Mouse (Mus musculus) brain, embryonic 18.5 days (tissue): ENCODE measurements around the gene Tma7.
A peak's percentile ranks its signal among the peaks of the same experiment; 100 is the strongest.

Source experiments
- DNase-seq: peaks from one replicate; pipeline ENCODE4 v3.0.0-alpha.2; 2012; ENCODE audit warnings: low read depth, low spot score

Gene Tma7

DNA sequence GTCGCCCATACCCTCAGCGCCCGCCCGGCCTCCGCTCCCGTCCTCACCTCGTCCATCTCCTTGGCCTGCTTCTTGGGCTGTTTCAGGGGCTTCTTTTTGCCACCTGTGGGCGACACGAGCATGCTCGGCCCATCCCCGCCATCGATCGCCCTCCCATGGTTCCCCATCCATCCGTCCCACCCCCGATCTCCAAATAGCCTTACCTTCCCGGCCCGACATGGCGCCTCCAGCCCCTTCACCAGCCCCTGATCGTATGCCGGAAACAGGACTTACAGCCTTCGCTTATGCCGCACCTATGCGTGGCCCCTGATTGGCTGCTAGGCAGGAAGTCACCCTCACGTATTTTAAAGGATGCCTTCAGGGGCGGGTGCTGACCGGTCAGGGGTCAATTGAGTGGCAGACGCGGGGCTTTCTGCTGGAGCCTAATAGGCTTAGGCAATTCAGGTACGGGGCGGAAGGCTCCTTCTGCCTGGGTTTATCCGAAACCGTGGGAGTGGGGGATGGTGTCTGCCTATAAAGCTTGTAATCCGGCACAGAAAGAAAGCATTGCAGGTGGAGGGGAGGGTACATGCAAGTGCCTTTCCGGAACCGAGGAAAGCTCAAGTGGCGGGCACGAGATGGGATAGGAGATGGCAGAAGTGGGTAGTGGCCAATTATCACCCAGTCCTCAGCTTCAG, at the start of gene Tma7, which contains the start of gene Ccdc51:
Tma7 (minus strand) TSS at position 464 of the 677 bp plus-strand sequence.
Ccdc51 (plus strand) TSS at position 370 of the 677 bp plus-strand sequence.
- DNase-seq, result peak; percentile 78

DNA sequence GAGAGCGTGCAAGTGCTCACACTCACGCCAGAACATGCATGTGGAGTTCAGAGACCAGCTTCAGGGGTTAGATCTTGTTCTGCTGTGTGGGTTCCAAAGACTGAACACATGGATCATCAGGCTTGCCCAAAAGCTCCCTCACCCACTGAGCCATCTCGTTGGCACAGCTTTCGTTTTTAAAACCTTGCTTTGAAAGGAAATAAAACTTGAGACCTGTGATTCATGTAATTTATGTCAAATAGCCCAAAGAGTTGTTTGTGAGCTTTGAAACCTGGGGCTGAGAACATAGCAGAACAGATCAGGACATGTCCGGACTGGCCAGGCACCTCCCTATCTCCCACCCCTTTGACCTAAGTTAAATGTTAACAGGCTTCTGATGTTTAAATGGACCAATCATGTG, 47.7 kb upstream of the Tma7 start:
- DNase-seq, result no peak

DNA sequence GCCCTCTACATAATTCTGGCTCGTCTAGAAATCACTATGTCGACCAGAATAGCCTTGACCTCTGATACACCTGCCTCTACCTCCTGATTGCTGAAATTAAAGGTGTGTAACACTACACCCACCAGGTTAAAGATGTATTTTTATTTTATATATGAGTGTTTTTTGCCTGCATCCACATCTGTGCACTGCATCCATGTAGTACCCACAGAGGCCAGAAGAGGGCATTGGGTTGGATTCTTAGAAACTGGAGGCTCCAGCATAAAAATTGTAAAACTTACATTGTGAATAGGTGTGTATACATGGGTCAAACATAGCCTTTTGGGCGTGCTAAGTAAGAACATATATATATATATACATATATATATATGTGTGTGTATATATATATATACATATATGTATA, 45.8 kb upstream of the Tma7 start:
- no peak for DNase-seq

GRCm38 (mm10) chr9:109127076-109127475, 44.7 kb upstream of the Tma7 start:
- no peak for DNase-seq

DNA sequence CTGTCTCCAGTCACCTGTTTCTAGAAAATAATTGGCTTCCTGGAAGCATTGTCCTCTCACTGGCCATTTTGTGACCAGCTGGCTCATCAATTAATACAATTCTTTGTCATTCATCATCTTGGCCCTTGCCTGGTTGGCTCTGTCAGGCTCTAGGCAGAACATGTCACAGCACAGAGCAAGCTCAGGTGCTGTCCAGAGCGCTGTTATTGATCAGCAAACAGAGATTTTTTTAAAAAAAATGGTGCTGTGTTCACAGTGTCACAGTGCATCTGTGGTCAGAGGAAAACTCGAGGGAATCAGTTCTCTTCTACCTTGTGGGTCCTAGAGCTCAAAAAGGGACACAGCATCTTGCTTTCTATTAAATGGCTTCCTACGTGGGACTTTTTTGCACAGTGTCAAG, 43.1 kb upstream of the Tma7 start:
- DNase-seq, result no peak

- no peak for DNase-seq
Observed at GRCm38 (mm10) chr9:109125043-109125442, 42.7 kb upstream of the Tma7 start.

DNA sequence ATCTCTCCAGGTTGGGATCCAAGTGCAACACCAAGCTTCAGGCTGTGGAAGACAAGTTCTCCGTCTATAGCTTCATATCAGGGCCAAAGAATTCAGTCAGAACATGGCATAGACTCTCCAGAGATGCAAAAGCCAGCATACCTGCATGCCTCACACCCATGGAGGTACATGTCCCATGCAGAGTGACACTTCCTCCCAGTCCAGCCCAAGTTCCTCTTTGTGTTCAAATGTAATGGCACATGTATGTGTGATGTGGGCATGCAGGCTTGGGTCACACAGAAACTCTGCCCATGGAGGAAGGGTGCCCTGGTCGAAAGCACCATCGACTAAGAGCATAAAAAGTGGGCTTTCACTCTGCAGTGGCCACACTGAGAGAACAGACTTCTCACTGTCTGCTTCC, 41.8 kb upstream of the Tma7 start:
- DNase-seq, result no peak

- no peak for DNase-seq
Observed at GRCm38 (mm10) chr9:109123266-109123665, 40.9 kb upstream of the Tma7 start.

DNA sequence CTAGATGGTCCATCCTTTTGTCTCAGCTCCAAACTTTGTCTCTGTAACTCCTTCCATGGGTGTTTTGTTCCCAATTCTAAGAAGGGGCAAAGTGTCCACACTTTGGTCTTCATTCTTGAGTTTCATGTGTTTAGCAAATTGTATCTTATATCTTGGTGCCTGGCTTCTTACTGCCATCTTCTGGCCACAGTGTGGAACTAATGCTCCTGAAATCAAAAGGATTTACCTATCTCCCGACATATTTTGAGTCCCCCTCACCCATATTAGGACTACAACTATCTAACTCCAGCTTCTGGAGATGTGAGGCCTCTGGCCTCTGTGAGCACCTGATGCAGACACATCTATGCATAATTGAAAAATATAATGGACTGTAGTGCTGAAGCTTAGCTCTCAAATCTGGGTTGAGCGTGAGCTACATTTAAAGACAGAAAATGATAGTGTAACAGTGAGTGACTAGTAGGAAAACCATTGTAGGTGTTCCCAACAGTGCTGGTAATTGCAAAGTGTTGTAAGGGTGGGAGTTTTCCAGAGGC, 40.2 kb upstream of the Tma7 start:
- DNase-seq, result no peak

GRCm38 (mm10) chr9:109120956-109121355, 38.6 kb upstream of the Tma7 start:
- DNase-seq, result no peak

DNA sequence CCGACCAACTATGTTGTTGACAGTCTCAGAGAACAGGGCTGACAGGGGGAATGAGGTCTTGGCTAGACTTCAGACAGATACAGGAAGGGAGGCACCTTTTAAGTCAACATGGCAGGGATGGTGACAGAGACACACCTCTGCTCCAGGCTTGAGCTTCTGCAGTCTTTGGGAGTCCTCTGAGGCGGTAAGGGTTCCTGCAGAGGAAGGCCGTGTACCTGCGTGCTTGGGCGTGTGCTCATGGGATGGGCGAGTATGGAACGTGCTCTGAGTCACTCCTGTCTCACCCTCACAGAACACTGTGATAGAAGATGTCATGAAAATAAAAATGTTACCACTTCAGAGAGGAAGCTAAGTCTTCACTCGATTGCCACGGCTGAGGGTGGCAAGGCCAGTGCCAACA, 37.2 kb upstream of the Tma7 start:
- DNase-seq, result no peak

GRCm38 (mm10) chr9:109118106-109118505, 35.7 kb upstream of the Tma7 start:
- no peak for DNase-seq

- DNase-seq, result no peak
Observed at GRCm38 (mm10) chr9:109116205-109116604, 33.8 kb upstream of the Tma7 start.

- no peak for DNase-seq
Observed at GRCm38 (mm10) chr9:109114871-109115270, 32.5 kb upstream of the Tma7 start.

DNA sequence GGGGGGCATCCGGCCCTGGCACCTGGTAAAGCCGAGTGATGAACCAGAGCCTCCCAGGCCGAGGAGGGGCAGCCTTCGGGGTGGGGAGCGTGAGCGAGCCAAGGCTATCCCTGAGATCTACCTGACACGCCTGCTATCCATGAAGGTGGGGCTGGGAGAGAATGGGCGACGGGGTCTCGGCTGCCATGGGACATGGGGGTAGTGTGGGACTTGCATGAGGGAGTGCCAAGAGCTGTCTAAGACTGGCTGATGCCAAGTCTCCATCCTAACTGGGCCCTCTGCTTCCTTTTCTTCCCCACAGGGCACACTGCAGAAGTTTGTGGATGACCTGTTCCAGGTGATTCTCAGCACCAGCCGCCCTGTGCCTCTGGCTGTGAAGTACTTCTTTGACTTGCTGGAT, 31.9 kb upstream of the Tma7 start:
- DNase-seq, result no peak

DNA sequence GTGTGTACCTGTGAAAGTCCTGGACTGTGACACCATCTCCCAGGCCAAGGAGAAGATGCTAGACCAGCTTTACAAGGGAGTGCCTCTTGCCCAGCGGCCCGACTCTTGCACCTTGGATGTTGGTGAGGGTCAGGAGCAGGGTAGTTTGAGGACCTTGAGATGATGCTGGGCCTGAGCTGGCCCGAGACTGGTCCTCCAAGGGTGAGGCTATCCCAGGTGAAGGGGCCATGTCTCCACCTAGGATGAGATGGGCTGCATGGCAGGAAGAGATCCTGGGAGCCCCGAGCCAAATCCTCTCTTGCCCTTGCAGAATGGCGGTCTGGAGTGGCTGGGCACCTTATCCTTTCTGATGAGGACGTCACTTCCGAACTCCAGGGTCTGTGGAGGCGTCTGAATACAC, 30.9 kb upstream of the Tma7 start:
- no peak for DNase-seq

GRCm38 (mm10) chr9:109111591-109111990, 29.2 kb upstream of the Tma7 start:
- DNase-seq, result no peak

- DNase-seq, result no peak
Observed at GRCm38 (mm10) chr9:109111101-109111500, 28.7 kb upstream of the Tma7 start.

- DNase-seq, result no peak
Observed at GRCm38 (mm10) chr9:109110240-109110639, 27.9 kb upstream of the Tma7 start.

- no peak for DNase-seq
Observed at GRCm38 (mm10) chr9:109107341-109107740, 25.0 kb upstream of the Tma7 start.

- DNase-seq, result no peak
Observed at GRCm38 (mm10) chr9:109105648-109106047, 23.3 kb upstream of the Tma7 start.

DNA sequence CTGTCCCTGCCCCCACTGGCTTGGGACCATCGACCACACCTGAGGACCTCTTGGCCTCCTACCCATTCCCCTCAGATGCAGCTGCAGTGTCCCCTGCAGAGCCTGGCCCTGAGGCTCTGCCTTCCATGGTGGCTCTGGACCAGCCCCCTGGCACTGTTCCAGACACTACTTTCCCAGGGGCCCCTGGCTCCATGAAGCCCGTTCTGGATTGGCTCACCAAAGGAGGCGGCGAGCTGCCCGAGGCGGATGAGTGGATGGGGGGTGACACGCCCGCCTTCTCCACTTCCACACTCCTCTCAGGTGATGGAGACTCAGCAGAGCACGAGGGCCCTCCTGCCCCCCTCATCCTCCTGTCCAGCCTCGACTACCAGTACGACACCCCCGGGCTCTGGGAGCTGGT, 22.6 kb upstream of the Tma7 start:
- no peak for DNase-seq

- no peak for DNase-seq
Observed at GRCm38 (mm10) chr9:109104083-109104482, 21.7 kb upstream of the Tma7 start.

- no peak for DNase-seq
Observed at GRCm38 (mm10) chr9:109103250-109103649, 20.9 kb upstream of the Tma7 start.
